Mouse (Mus musculus): Measurements from ENCODE around the gene Arr3. TPM values are rescaled to one million over a fixed set of nuclear protein-coding genes. Genes with fewer than 3 reads are reported as not detected.

Arr3 gene
- polyA plus RNA-seq, 1 experiment from 2014 or later, result not detected

GRCm38 (mm10) chrX:100621366-100621765 is 16.1 kb downstream of the Arr3 start:
- WGBS, result 54% methylated on average over 2 of the region's 2 CpGs
- H3K4me1 ChIP-seq (ENCODE audit: control insufficient read depth, insufficient read depth, low read length), result no peaks in the 10 kb centered on the region
- no peak overlapping the region for H3K9ac ChIP-seq (replicated peaks; ENCODE audit: low read length)
- H3K4me3 ChIP-seq (ENCODE audit: low read depth, low read length), result no peak overlapping the region
- no peaks in the 10 kb centered on the region for H3K9me3 ChIP-seq (replicated peaks; ENCODE audit: control insufficient read depth, low read length)
- no peak overlapping the region for H3K27ac ChIP-seq (replicated peaks; ENCODE audit: low read depth, low read length)
- H3K4me2 ChIP-seq (ENCODE audit: low read depth, low read length), result no peak overlapping the region
- H3K36me3 ChIP-seq (replicated peaks; ENCODE audit: control insufficient read depth, insufficient read depth, low read depth, low read length), result no peaks in the 10 kb centered on the region
- ATAC-seq (replicated peaks; ENCODE audit: insufficient number of reproducible peaks, low FRiP score, low TSS enrichment, low read depth) (no peak), DNase-seq (ENCODE audit: low spot score) (no peak)
- H3K27me3 ChIP-seq (ENCODE audit: control insufficient read depth, insufficient read depth, low read length), result no peaks in the 10 kb centered on the region

- 92% methylated on average over 4 of the region's 4 CpGs for WGBS
- Histone ChIP-seq H3K9me3 (replicated peaks; ENCODE audit: control insufficient read depth, low read length) (no peaks in the 10 kb centered on the region), H3K9ac (replicated peaks; ENCODE audit: low read length) (no peak overlapping the region), H3K36me3 (replicated peaks; ENCODE audit: control insufficient read depth, insufficient read depth, low read depth, low read length) (no peaks in the 10 kb centered on the region), H3K4me1 (ENCODE audit: control insufficient read depth, insufficient read depth, low read length) (no peaks in the 10 kb centered on the region), H3K27me3 (ENCODE audit: control insufficient read depth, insufficient read depth, low read length) (no peaks in the 10 kb centered on the region), H3K4me3 (ENCODE audit: low read depth, low read length) (no peak overlapping the region), H3K27ac (replicated peaks; ENCODE audit: low read depth, low read length) (no peak overlapping the region), H3K4me2 (ENCODE audit: low read depth, low read length) (no peak overlapping the region)
- DNase-seq (ENCODE audit: low spot score) (no peak), ATAC-seq (replicated peaks; ENCODE audit: insufficient number of reproducible peaks, low FRiP score, low TSS enrichment, low read depth) (no peak)
These were observed 18.9 kb downstream of the Arr3 start for GRCm38 (mm10) chrX:100624242-100624641.

- Histone ChIP-seq H3K36me3 (replicated peaks; ENCODE audit: control insufficient read depth, insufficient read depth, low read depth, low read length) (no peaks in the 10 kb centered on the region), H3K9ac (replicated peaks; ENCODE audit: low read length) (peak overlapping the region; percentile 7; the same call in 1 of the 2 replicates), H3K27me3 (ENCODE audit: control insufficient read depth, insufficient read depth, low read length) (no peaks in the 10 kb centered on the region), H3K4me1 (ENCODE audit: control insufficient read depth, insufficient read depth, low read length) (no peaks in the 10 kb centered on the region), H3K9me3 (replicated peaks; ENCODE audit: control insufficient read depth, low read length) (no peaks in the 10 kb centered on the region), H3K4me2 (ENCODE audit: low read depth, low read length) (peak overlapping the region; percentile 45), H3K27ac (replicated peaks; ENCODE audit: low read depth, low read length) (no peak overlapping the region), H3K4me3 (ENCODE audit: low read depth, low read length) (peak overlapping the region; percentile 64)
- DNase-seq (ENCODE audit: low spot score) (peak; percentile 1), ATAC-seq (replicated peaks; ENCODE audit: insufficient number of reproducible peaks, low FRiP score, low TSS enrichment, low read depth) (no peak)
- 51% methylated on average over 7 of the region's 7 CpGs for WGBS
These were observed 19.8 kb downstream of the Arr3 start for GRCm38 (mm10) chrX:100625146-100625545.

- Histone ChIP-seq H3K4me2 (ENCODE audit: low read depth, low read length) (peak within 1 kb of the TSS; percentile 48), H3K9me3 (replicated peaks; ENCODE audit: control insufficient read depth, low read length) (no peaks in the 10 kb centered on the region), H3K36me3 (replicated peaks; ENCODE audit: control insufficient read depth, insufficient read depth, low read depth, low read length) (no peaks in the 10 kb centered on the region), H3K9ac (replicated peaks; ENCODE audit: low read length) (peak within 1 kb of the TSS; percentile 74), H3K27me3 (ENCODE audit: control insufficient read depth, insufficient read depth, low read length) (no peaks in the 10 kb centered on the region), H3K4me1 (ENCODE audit: control insufficient read depth, insufficient read depth, low read length) (no peaks in the 10 kb centered on the region), H3K4me3 (ENCODE audit: low read depth, low read length) (peak within 1 kb of the TSS; percentile 64), H3K27ac (replicated peaks; ENCODE audit: low read depth, low read length) (peak within 1 kb of the TSS; percentile 72)
- ATAC-seq (replicated peaks; ENCODE audit: insufficient number of reproducible peaks, low FRiP score, low TSS enrichment, low read depth), result no peak
- WGBS, result 11% methylated on average over 3 of the region's 3 CpGs
- DNase-seq (ENCODE audit: low spot score), result no peak
These were observed 20.2 kb downstream of the Arr3 start, which contains the start of gene Kif4 for GRCm38 (mm10) chrX:100625546-100625801. Gene Kif4 (plus strand): TSS chrX:100625737.

- Histone ChIP-seq H3K36me3 (replicated peaks; ENCODE audit: control insufficient read depth, insufficient read depth, low read depth, low read length) (no peaks in the 10 kb centered on the region), H3K4me2 (ENCODE audit: low read depth, low read length) (peak within 1 kb of the TSS; percentile 48), H3K27ac (replicated peaks; ENCODE audit: low read depth, low read length) (peak within 1 kb of the TSS; percentile 72), H3K9ac (replicated peaks; ENCODE audit: low read length) (peak within 1 kb of the TSS; percentile 74), H3K4me3 (ENCODE audit: low read depth, low read length) (peak within 1 kb of the TSS; percentile 64), H3K27me3 (ENCODE audit: control insufficient read depth, insufficient read depth, low read length) (no peaks in the 10 kb centered on the region), H3K4me1 (ENCODE audit: control insufficient read depth, insufficient read depth, low read length) (no peaks in the 10 kb centered on the region), H3K9me3 (replicated peaks; ENCODE audit: control insufficient read depth, low read length) (no peaks in the 10 kb centered on the region)
- ATAC-seq (replicated peaks; ENCODE audit: insufficient number of reproducible peaks, low FRiP score, low TSS enrichment, low read depth), result peak; percentile 98
- DNase-seq (ENCODE audit: low spot score), result peak; percentile 94
- 18% methylated on average over 62 of the region's 62 CpGs for WGBS
These were observed 20.8 kb downstream of the Arr3 start, which contains the start of gene Pdzd11 for GRCm38 (mm10) chrX:100625802-100626793. Gene Pdzd11 (minus strand): TSS chrX:100626568.

GRCm38 (mm10) chrX:100629076-100629475 is 23.8 kb downstream of the Arr3 start:
- WGBS, result 97% methylated on average over 2 of the region's 2 CpGs
- Histone ChIP-seq H3K27me3 (ENCODE audit: control insufficient read depth, insufficient read depth, low read length) (no peaks in the 10 kb centered on the region), H3K4me3 (ENCODE audit: low read depth, low read length) (no peak overlapping the region), H3K27ac (replicated peaks; ENCODE audit: low read depth, low read length) (no peak overlapping the region), H3K9me3 (replicated peaks; ENCODE audit: control insufficient read depth, low read length) (no peaks in the 10 kb centered on the region), H3K9ac (replicated peaks; ENCODE audit: low read length) (no peak overlapping the region), H3K4me2 (ENCODE audit: low read depth, low read length) (no peak overlapping the region), H3K4me1 (ENCODE audit: control insufficient read depth, insufficient read depth, low read length) (no peaks in the 10 kb centered on the region), H3K36me3 (replicated peaks; ENCODE audit: control insufficient read depth, insufficient read depth, low read depth, low read length) (no peaks in the 10 kb centered on the region)
- DNase-seq (ENCODE audit: low spot score) (no peak), ATAC-seq (replicated peaks; ENCODE audit: insufficient number of reproducible peaks, low FRiP score, low TSS enrichment, low read depth) (no peak)

GRCm38 (mm10) chrX:100638477-100638876 is 33.2 kb downstream of the Arr3 start:
- no peak overlapping the region for H3K4me3 ChIP-seq (ENCODE audit: low read depth, low read length)
- H3K36me3 ChIP-seq (replicated peaks; ENCODE audit: control insufficient read depth, insufficient read depth, low read depth, low read length), result no peaks in the 10 kb centered on the region
- no peak overlapping the region for H3K9ac ChIP-seq (replicated peaks; ENCODE audit: low read length)
- DNase-seq (ENCODE audit: low spot score) (no peak), ATAC-seq (replicated peaks; ENCODE audit: insufficient number of reproducible peaks, low FRiP score, low TSS enrichment, low read depth) (no peak)
- H3K27me3 ChIP-seq (ENCODE audit: control insufficient read depth, insufficient read depth, low read length), result no peaks in the 10 kb centered on the region
- H3K27ac ChIP-seq (replicated peaks; ENCODE audit: low read depth, low read length), result no peak overlapping the region
- no peaks in the 10 kb centered on the region for H3K4me1 ChIP-seq (ENCODE audit: control insufficient read depth, insufficient read depth, low read length)
- no peaks in the 10 kb centered on the region for H3K9me3 ChIP-seq (replicated peaks; ENCODE audit: control insufficient read depth, low read length)
- no peak overlapping the region for H3K4me2 ChIP-seq (ENCODE audit: low read depth, low read length)
- WGBS, result 94% methylated on average over 8 of the region's 8 CpGs

- ATAC-seq (replicated peaks; ENCODE audit: insufficient number of reproducible peaks, low FRiP score, low TSS enrichment, low read depth) (no peak), DNase-seq (ENCODE audit: low spot score) (no peak)
- H3K9ac ChIP-seq (replicated peaks; ENCODE audit: low read length), result no peak overlapping the region
- no peaks in the 10 kb centered on the region; the same call in 1 of the 2 replicates for H3K36me3 ChIP-seq (replicated peaks; ENCODE audit: control insufficient read depth, insufficient read depth, low read depth, low read length)
- no peaks in the 10 kb centered on the region for H3K9me3 ChIP-seq (replicated peaks; ENCODE audit: control insufficient read depth, low read length)
- no peak overlapping the region for H3K4me2 ChIP-seq (ENCODE audit: low read depth, low read length)
- H3K27ac ChIP-seq (replicated peaks; ENCODE audit: low read depth, low read length), result no peak overlapping the region
- no peaks in the 10 kb centered on the region for H3K4me1 ChIP-seq (ENCODE audit: control insufficient read depth, insufficient read depth, low read length)
- H3K4me3 ChIP-seq (ENCODE audit: low read depth, low read length), result no peak overlapping the region
- no peaks in the 10 kb centered on the region for H3K27me3 ChIP-seq (ENCODE audit: control insufficient read depth, insufficient read depth, low read length)
These were observed 47.6 kb downstream of the Arr3 start for GRCm38 (mm10) chrX:100652848-100653247.

Measured in embryonic facial prominence, embryonic 11.5 days (tissue).